Mouse (Mus musculus) CD8-positive naive resting alpha-beta T cell, adult 57 days (primary cell): Measurements from ENCODE around the gene Inpp5a. TPM values are rescaled to one million over a fixed set of nuclear protein-coding genes. Genes with fewer than 3 reads are reported as not detected.

Experiments
- total RNA-seq: library from RNA; stranded (reverse); gene quantifications from one replicate; pipeline ENCODE4 v1.2.4, GENCODE M21; 2023

Gene Inpp5a
- total RNA-seq = 20.3 TPM

DNA sequence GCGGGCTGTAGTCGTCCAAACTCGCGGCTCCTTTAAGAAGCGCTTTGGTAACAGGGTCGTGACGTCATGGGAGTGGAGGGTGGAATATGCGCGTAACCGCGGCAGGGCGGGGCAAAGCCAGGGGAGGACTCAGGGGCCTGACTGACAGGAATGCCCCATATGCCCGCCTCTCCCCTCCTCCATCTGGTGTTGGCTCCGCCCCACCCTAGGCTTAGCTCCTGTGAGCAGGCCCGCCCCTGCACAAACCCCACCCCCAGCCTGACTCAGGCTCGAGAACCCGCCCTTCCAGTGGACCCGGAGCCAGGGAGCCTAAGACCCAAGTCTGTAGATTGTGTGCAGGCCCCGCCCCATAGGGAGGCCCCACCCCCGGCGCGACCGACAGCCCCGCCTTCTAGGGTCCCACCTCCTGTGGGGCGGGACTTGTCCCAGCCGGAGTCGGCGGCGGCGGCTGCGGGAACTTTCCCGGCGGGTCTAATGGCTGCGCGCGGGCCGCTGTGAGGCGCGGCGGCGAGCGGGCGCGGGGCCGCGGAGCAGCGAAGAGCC lies at the start of gene Inpp5a:
TSS of gene Inpp5a (plus strand) at position 440 of the 543 bp plus-strand sequence.

DNA sequence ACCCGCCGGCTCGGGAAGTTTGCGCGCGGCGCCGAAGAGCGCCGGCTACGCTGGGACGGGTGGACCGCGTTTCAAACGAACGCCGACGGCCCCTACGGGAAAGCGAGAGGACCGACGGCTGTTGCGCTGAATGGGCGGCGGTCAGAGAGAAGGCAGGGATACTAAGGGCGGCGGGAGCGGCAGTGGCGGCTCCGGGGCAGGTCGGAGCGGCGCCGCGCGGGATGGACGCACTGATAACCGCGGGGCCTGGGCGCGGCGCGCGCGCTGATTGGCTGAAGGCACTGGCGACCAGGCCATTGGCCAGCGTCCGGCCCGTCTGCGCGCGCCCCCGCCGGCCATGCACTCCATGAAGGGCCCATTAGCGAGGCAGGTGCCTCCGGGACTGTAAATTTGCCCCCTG lies 193.7 kb downstream of the Inpp5a start, which contains the start of gene Nkx6-2:
TSS of gene Nkx6-2 (minus strand) at position 203 of the 400 bp plus-strand sequence.

Other genes with a start within 250 kb of the Inpp5a start
- 2.6 TPM for gene Lrrc27, start 176.1 kb upstream of the Inpp5a start, total RNA-seq
- gene Stk32c, start 175.8 kb upstream of the Inpp5a start, total RNA-seq = not detected
- gene Pwwp2b, start 140.6 kb upstream of the Inpp5a start, total RNA-seq = 0.67 TPM
- gene Nkx6-2, start 193.7 kb downstream of the Inpp5a start, total RNA-seq = not detected